Mouse (Mus musculus) spleen, adult 2 months (tissue): Measurements from ENCODE around the gene Arrdc4.

Experiments
- CTCF ChIP-seq: fragments of 200-500 bp; IDR thresholded peaks from 2 replicates; pipeline ENCODE4 v1.5.1; 2011; ENCODE audit warnings: mild to moderate bottlenecking, inconsistent platforms; ENCODE audit not compliant: insufficient read depth, insufficient read length, insufficient replicate concordance; ENCODE audit errors: extremely low read depth
- POLR2A ChIP-seq: fragments of 200-500 bp; IDR thresholded peaks from 2 replicates; pipeline ENCODE4 v1.6.1; 2011; ENCODE audit warnings: low read depth, low read length, inconsistent platforms

- TF ChIP-seq CTCF (no peak), POLR2A (no peak)
Observed at GRCm38 (mm10) chr7:68744616-68745015, 4.4 kb downstream of the Arrdc4 start.
